Mouse (Mus musculus) spleen, postnatal 36 days (tissue): ENCODE data around the gene Gm525.
"Not testable (repeated sequence)": the region's sequence is repeated elsewhere in the genome, so short reads cannot be mapped to it uniquely, and the experiment has no call there.

Source experiments
- DNase-seq, 2 experiments: peaks; one replicate each; pipeline ENCODE4 v3.0.0; 2022; ENCODE audit warnings: low spot score in 2 of 2, mixed read lengths in 1 of 2

The Gm525 gene

GRCm38 (mm10) chr11:89097292-89097691, 23.7 kb downstream of the Gm525 start:
- DNase-seq = not testable (repeated sequence)

- no peak for DNase-seq
These were observed 24.6 kb downstream of the Gm525 start for GRCm38 (mm10) chr11:89098083-89098835.

- DNase-seq = no peak
These were observed 25.3 kb downstream of the Gm525 start for GRCm38 (mm10) chr11:89098930-89099329.

GRCm38 (mm10) chr11:89100403-89100802, 26.8 kb downstream of the Gm525 start:
- peak; percentile 84 to 86 for DNase-seq

- DNase-seq = no peak
These were observed 27.2 kb downstream of the Gm525 start for GRCm38 (mm10) chr11:89100826-89101321.

GRCm38 (mm10) chr11:89103166-89103565, 29.5 kb downstream of the Gm525 start:
- no peak for DNase-seq

GRCm38 (mm10) chr11:89105211-89105610, 31.6 kb downstream of the Gm525 start:
- no peak for DNase-seq

GRCm38 (mm10) chr11:89105823-89106222, 32.2 kb downstream of the Gm525 start:
- DNase-seq = peak; percentile 39 to 57

GRCm38 (mm10) chr11:89107180-89107807, 33.7 kb downstream of the Gm525 start:
- DNase-seq = no peak

- DNase-seq = no peak
These were observed 50.8 kb downstream of the Gm525 start for GRCm38 (mm10) chr11:89124411-89124810.

- DNase-seq = no peak
These were observed 57.2 kb downstream of the Gm525 start for GRCm38 (mm10) chr11:89130856-89131255.

- DNase-seq = no peak
These were observed 58.8 kb downstream of the Gm525 start for GRCm38 (mm10) chr11:89132406-89132805.

- DNase-seq = no peak
These were observed 60.6 kb downstream of the Gm525 start for GRCm38 (mm10) chr11:89134211-89134610.

GRCm38 (mm10) chr11:89137915-89138314, 64.3 kb downstream of the Gm525 start:
- DNase-seq = no peak
